Mouse (Mus musculus) ES-E14 (cell line): ENCODE results near the gene Baz2a.

Experiments used
- CHD2 ChIP-seq: IDR thresholded peaks from 2 replicates; pipeline ENCODE4 v1.6.1; 2014; ENCODE audit warnings: mild to moderate bottlenecking, low read depth, low read length, inconsistent platforms
- HCFC1 ChIP-seq: IDR thresholded peaks from 2 replicates; pipeline ENCODE4 v1.6.1; 2012; ENCODE audit warnings: low read length, inconsistent platforms, borderline replicate concordance; ENCODE audit not compliant: insufficient read depth
- ZNF384 ChIP-seq: IDR thresholded peaks from 2 replicates; pipeline ENCODE4 v1.6.1; 2012; ENCODE audit warnings: low read depth, low read length, inconsistent platforms

GRCm38 (mm10) chr10:128150941-128151340 lies 59.6 kb downstream of the Baz2a start:
- TF ChIP-seq CHD2 = no peak
- TF ChIP-seq HCFC1 = no peak
- TF ChIP-seq ZNF384 = no peak
